Mouse (Mus musculus): ENCODE results near the gene Serpina1b.
"Not testable (repeated sequence)": the region's sequence is repeated elsewhere in the genome, so short reads cannot be mapped to it uniquely, and the experiment has no call there.

Serpina1b gene

GRCm38 (mm10) chr12:103700144-103700750 is 129.9 kb downstream of the Serpina1b start:
- DNase-seq (ENCODE audit: low read depth, low spot score) = no peak

- DNase-seq (ENCODE audit: low read depth, low spot score) = no peak
Observed at GRCm38 (mm10) chr12:103695429-103695828, 134.7 kb downstream of the Serpina1b start, which contains the start of gene Serpina1f. TSS of gene Serpina1f (minus strand) at chr12:103695529.

GRCm38 (mm10) chr12:103688221-103688814 is 141.9 kb downstream of the Serpina1b start:
- no peak for DNase-seq (ENCODE audit: low read depth, low spot score)

GRCm38 (mm10) chr12:103687021-103687420 is 143.2 kb downstream of the Serpina1b start:
- no peak for DNase-seq (ENCODE audit: low read depth, low spot score)

GRCm38 (mm10) chr12:103686050-103686449 is 144.1 kb downstream of the Serpina1b start:
- DNase-seq (ENCODE audit: low read depth, low spot score) = no peak

- DNase-seq (ENCODE audit: low read depth, low spot score) = no peak
Observed at GRCm38 (mm10) chr12:103685386-103685785, 144.8 kb downstream of the Serpina1b start.

GRCm38 (mm10) chr12:103683775-103684174 is 146.4 kb downstream of the Serpina1b start:
- DNase-seq (ENCODE audit: low read depth, low spot score) = no peak

- no peak for DNase-seq (ENCODE audit: low read depth, low spot score)
Observed at GRCm38 (mm10) chr12:103681739-103682138, 148.4 kb downstream of the Serpina1b start.

GRCm38 (mm10) chr12:103681169-103681568 is 149.0 kb downstream of the Serpina1b start:
- no peak for DNase-seq (ENCODE audit: low read depth, low spot score)

GRCm38 (mm10) chr12:103679853-103680252 is 150.3 kb downstream of the Serpina1b start:
- DNase-seq (ENCODE audit: low read depth, low spot score) = not testable (repeated sequence)

Measured in CD4-positive helper T cell, adult 2 months (primary cell).